Mouse (Mus musculus) kidney, adult 8-10 months (tissue): ENCODE data around the gene Il2.
A peak's percentile ranks its signal among the peaks of the same experiment; 100 is the strongest.

Source experiments
- DNase-seq, 2 experiments: peaks; one replicate each; pipeline ENCODE4 v3.0.0; 2022

Il2 gene

GRCm38 (mm10) chr3:37125655-37126054 lies at the start of gene Il2:
TSS of gene Il2 (minus strand) at chr3:37125959.
- no peak for DNase-seq

GRCm38 (mm10) chr3:37174711-37175572 lies 49.2 kb upstream of the Il2 start:
- DNase-seq, result no peak

- DNase-seq, result no peak
These were observed 47.5 kb upstream of the Il2 start for GRCm38 (mm10) chr3:37173285-37173684.

GRCm38 (mm10) chr3:37169283-37169682 lies 43.5 kb upstream of the Il2 start:
- DNase-seq, result no peak

GRCm38 (mm10) chr3:37161096-37161495 lies 35.3 kb upstream of the Il2 start:
- no peak for DNase-seq

- peak; percentile 31 to 32 for DNase-seq
These were observed 32.5 kb upstream of the Il2 start for GRCm38 (mm10) chr3:37158246-37158645.

GRCm38 (mm10) chr3:37157082-37157481 lies 31.3 kb upstream of the Il2 start:
- no peak for DNase-seq

- no peak for DNase-seq
These were observed 28.6 kb upstream of the Il2 start for GRCm38 (mm10) chr3:37154396-37154795.

- DNase-seq, result no peak
These were observed 27.2 kb upstream of the Il2 start for GRCm38 (mm10) chr3:37153004-37153403.

GRCm38 (mm10) chr3:37152274-37152673 lies 26.5 kb upstream of the Il2 start:
- no peak for DNase-seq

GRCm38 (mm10) chr3:37146810-37147209 lies 21.1 kb upstream of the Il2 start:
- DNase-seq, result peak in 1 of 2 experiments; percentile 5

GRCm38 (mm10) chr3:37146406-37146805 lies 20.6 kb upstream of the Il2 start:
- DNase-seq, result peak; percentile 26 to 32

- DNase-seq, result no peak
These were observed 19.2 kb upstream of the Il2 start for GRCm38 (mm10) chr3:37144979-37145378.

- no peak for DNase-seq
These were observed 16.1 kb upstream of the Il2 start for GRCm38 (mm10) chr3:37141827-37142226.

GRCm38 (mm10) chr3:37140168-37140906 lies 14.6 kb upstream of the Il2 start:
- no peak for DNase-seq

GRCm38 (mm10) chr3:37139192-37139591 lies 13.4 kb upstream of the Il2 start:
- DNase-seq, result no peak

GRCm38 (mm10) chr3:37137231-37137630 lies 11.5 kb upstream of the Il2 start:
- no peak for DNase-seq

- no peak for DNase-seq
These were observed 3.3 kb upstream of the Il2 start for GRCm38 (mm10) chr3:37129063-37129462.

- no peak for DNase-seq
These were observed 2.5 kb upstream of the Il2 start for GRCm38 (mm10) chr3:37128269-37128668.

- DNase-seq, result no peak
These were observed 403 bp upstream of the Il2 start for GRCm38 (mm10) chr3:37126162-37126561.

GRCm38 (mm10) chr3:37090721-37091120 lies 35.0 kb downstream of the Il2 start:
- no peak for DNase-seq

GRCm38 (mm10) chr3:37084860-37085259 lies 40.9 kb downstream of the Il2 start:
- no peak for DNase-seq

GRCm38 (mm10) chr3:37073211-37073610 lies 52.5 kb downstream of the Il2 start:
- peak; percentile 57 to 76 for DNase-seq
